Mouse (Mus musculus): ENCODE measurements at regions not wholly inside any gene's neighbourhood (a gene's known extent, or its start where the extent isn't known, plus 50 kb on each side); places are given as distances from the start of the nearest gene placed in this dataset.

- H3K4me2 ChIP-seq (ENCODE audit: insufficient read depth, low read depth, poor library complexity, severe bottlenecking), result no peak overlapping the region
- DNase-seq (ENCODE audit: extremely low read depth), result no peak
- dilution Hi-C loops (cut with MboI; ENCODE audit: extremely low pct_ligation_motif_present, extremely low pct_unique_long_range_greater_than_20kb, low sequenced_read_pairs) (no loop called here), in situ Hi-C loops (cut with MboI; ENCODE audit: low pct_ligation_motif_present, low pct_unique_long_range_greater_than_20kb, low sequenced_read_pairs) (no loop called here)
- no peaks in the 10 kb centered on the region for H3K27me3 ChIP-seq (replicated peaks)
- H3K4me1 ChIP-seq (ENCODE audit: control insufficient read depth in 1 of 2, insufficient read depth in 2 of 2), result no peaks in the 10 kb centered on the region
- H3K9me3 ChIP-seq (replicated peaks; ENCODE audit: low read length), result peaks cover 69% of the 10 kb centered on the region
- H3K79me2 ChIP-seq (replicated peaks; ENCODE audit: control insufficient read depth, extremely low read depth, insufficient read depth, poor library complexity, severe bottlenecking), result no peaks in the 10 kb centered on the region
- no peaks in the 10 kb centered on the region for H3K36me3 ChIP-seq (replicated peaks in 1 of 2; ENCODE audit: control insufficient read depth in 1 of 2, insufficient read depth in 1 of 2, low read length in 1 of 2)
- H3K9ac ChIP-seq (ENCODE audit: insufficient read depth, low read depth), result no peak overlapping the region
- H3K27ac ChIP-seq (ENCODE audit: insufficient read depth, low read depth), result no peak overlapping the region
- H3K4me3 ChIP-seq (replicated peaks in 1 of 3; ENCODE audit: low read depth in 2 of 3, low read length in 2 of 3, poor library complexity in 1 of 3), result no peak overlapping the region
- TF ChIP-seq TBP (conservative IDR thresholded peaks at IDR 0.05; ENCODE audit: low read depth, low read length) (no peak), EP300 (IDR thresholded peaks at IDR 0.05; ENCODE audit: low read length) (no peak), GABPA (IDR thresholded peaks at IDR 0.05; ENCODE audit: insufficient replicate concordance, low read depth, low read length) (no peak), MYC (IDR thresholded peaks at IDR 0.05; ENCODE audit: low read depth, low read length) (no peak), BHLHE40 (IDR thresholded peaks at IDR 0.05; ENCODE audit: low read depth, low read length) (no peak), ZNF384 (IDR thresholded peaks at IDR 0.05; ENCODE audit: low read depth, low read length) (no peak)
Observed at GRCm38 (mm10) chr7:70281891-70282515, 84.5 kb downstream of the Nr2f2 start.

GRCm38 (mm10) chr7:70281381-70281750 is 85.2 kb downstream of the Nr2f2 start:
- Histone ChIP-seq H3K4me1 (ENCODE audit: control insufficient read depth in 1 of 2, insufficient read depth in 2 of 2) (no peaks in the 10 kb centered on the region), H3K9ac (ENCODE audit: insufficient read depth, low read depth) (no peak overlapping the region), H3K9me3 (replicated peaks; ENCODE audit: low read length) (peaks cover 69% of the 10 kb centered on the region), H3K4me2 (ENCODE audit: insufficient read depth, low read depth, poor library complexity, severe bottlenecking) (no peak overlapping the region), H3K79me2 (replicated peaks; ENCODE audit: control insufficient read depth, extremely low read depth, insufficient read depth, poor library complexity, severe bottlenecking) (no peaks in the 10 kb centered on the region), H3K27me3 (replicated peaks) (no peaks in the 10 kb centered on the region), H3K27ac (ENCODE audit: insufficient read depth, low read depth) (no peak overlapping the region), H3K36me3 (replicated peaks in 1 of 2; ENCODE audit: control insufficient read depth in 1 of 2, insufficient read depth in 1 of 2, low read length in 1 of 2) (no peaks in the 10 kb centered on the region), H3K4me3 (replicated peaks in 1 of 3; ENCODE audit: low read depth in 2 of 3, low read length in 2 of 3, poor library complexity in 1 of 3) (no peak overlapping the region)
- dilution Hi-C loops (cut with MboI; ENCODE audit: extremely low pct_ligation_motif_present, extremely low pct_unique_long_range_greater_than_20kb, low sequenced_read_pairs) (no loop called here), in situ Hi-C loops (cut with MboI; ENCODE audit: low pct_ligation_motif_present, low pct_unique_long_range_greater_than_20kb, low sequenced_read_pairs) (no loop called here)
- TF ChIP-seq SIN3A (IDR thresholded peaks at IDR 0.05; ENCODE audit: low read length) (no peak), PAX5 (IDR thresholded peaks at IDR 0.05; ENCODE audit: low read length) (no peak), ELF1 (IDR thresholded peaks at IDR 0.05; ENCODE audit: low read depth, low read length) (no peak), BHLHE40 (IDR thresholded peaks at IDR 0.05; ENCODE audit: low read depth, low read length) (no peak), MAZ (IDR thresholded peaks at IDR 0.05; ENCODE audit: low read depth, low read length) (no peak), HCFC1 (IDR thresholded peaks at IDR 0.05; ENCODE audit: low read depth, low read length) (no peak), JUND (conservative IDR thresholded peaks at IDR 0.05; ENCODE audit: low read depth, low read length) (no peak)
- no peak for DNase-seq (ENCODE audit: extremely low read depth)

GRCm38 (mm10) chr7:70280643-70281380 is 85.7 kb downstream of the Nr2f2 start:
- Histone ChIP-seq H3K27ac (ENCODE audit: insufficient read depth, low read depth) (no peak overlapping the region), H3K27me3 (replicated peaks) (no peaks in the 10 kb centered on the region)
- dilution Hi-C loops (cut with MboI; ENCODE audit: extremely low pct_ligation_motif_present, extremely low pct_unique_long_range_greater_than_20kb, low sequenced_read_pairs), result no loop called here

More at GRCm38 (mm10) chr7:70280643-70281380, 85.7 kb downstream of the Nr2f2 start:
- TF ChIP-seq MAX (IDR thresholded peaks at IDR 0.05; ENCODE audit: low read length) (no peak), POLR2AphosphoS2 (IDR thresholded peaks at IDR 0.05; ENCODE audit: low read depth, low read length) (no peak), POLR2A (IDR thresholded peaks at IDR 0.05; ENCODE audit: low read depth, low read length) (no peak), KAT2A (IDR thresholded peaks at IDR 0.05; ENCODE audit: insufficient replicate concordance, low read length) (no peak), SIN3A (IDR thresholded peaks at IDR 0.05; ENCODE audit: low read length) (no peak), USF1 (IDR thresholded peaks at IDR 0.05; ENCODE audit: low read depth, low read length) (no peak), UBTF (IDR thresholded peaks at IDR 0.05; ENCODE audit: low read depth, low read length) (no peak), JUN (IDR thresholded peaks at IDR 0.05; ENCODE audit: insufficient read depth, low read depth, low read length) (no peak), CHD1 (IDR thresholded peaks at IDR 0.05; ENCODE audit: low read depth, low read length) (no peak), GABPA (IDR thresholded peaks at IDR 0.05; ENCODE audit: insufficient replicate concordance, low read depth, low read length) (no peak), ZKSCAN1 (IDR thresholded peaks at IDR 0.05; ENCODE audit: borderline replicate concordance, low read depth, low read length) (no peak), PAX5 (IDR thresholded peaks at IDR 0.05; ENCODE audit: low read length) (no peak), TBP (conservative IDR thresholded peaks at IDR 0.05; ENCODE audit: low read depth, low read length) (no peak), CTCF (conservative IDR thresholded peaks at IDR 0.05 in 1 of 2, IDR thresholded peaks at IDR 0.05 in 1 of 2; ENCODE audit: low read depth in 2 of 2, low read length in 2 of 2) (no peak), ZNF384 (IDR thresholded peaks at IDR 0.05; ENCODE audit: low read depth, low read length) (no peak), ZMIZ1 (IDR thresholded peaks at IDR 0.05; ENCODE audit: low read depth, low read length) (no peak), MXI1 (IDR thresholded peaks at IDR 0.05; ENCODE audit: low read depth, low read length) (no peak)
- Histone ChIP-seq H3K4me2 (ENCODE audit: insufficient read depth, low read depth, poor library complexity, severe bottlenecking) (no peak overlapping the region), H3K79me2 (replicated peaks; ENCODE audit: control insufficient read depth, extremely low read depth, insufficient read depth, poor library complexity, severe bottlenecking) (no peaks in the 10 kb centered on the region), H3K36me3 (replicated peaks in 1 of 2; ENCODE audit: control insufficient read depth in 1 of 2, insufficient read depth in 1 of 2, low read length in 1 of 2) (no peaks in the 10 kb centered on the region), H3K9me3 (replicated peaks; ENCODE audit: low read length) (peaks cover 73% of the 10 kb centered on the region), H3K9ac (ENCODE audit: insufficient read depth, low read depth) (no peak overlapping the region), H3K4me1 (ENCODE audit: control insufficient read depth in 1 of 2, insufficient read depth in 2 of 2) (no peaks in the 10 kb centered on the region), H3K4me3 (replicated peaks in 1 of 3; ENCODE audit: low read depth in 2 of 3, low read length in 2 of 3, poor library complexity in 1 of 3) (no peak overlapping the region)
- in situ Hi-C loops (cut with MboI; ENCODE audit: low pct_ligation_motif_present, low pct_unique_long_range_greater_than_20kb, low sequenced_read_pairs), result no loop called here
- DNase-seq (ENCODE audit: extremely low read depth), result no peak

All from CH12.LX (cell line).